Comparison of ENCODE assay signal across 30 mouse cellular contexts in the genomic region with DNA sequence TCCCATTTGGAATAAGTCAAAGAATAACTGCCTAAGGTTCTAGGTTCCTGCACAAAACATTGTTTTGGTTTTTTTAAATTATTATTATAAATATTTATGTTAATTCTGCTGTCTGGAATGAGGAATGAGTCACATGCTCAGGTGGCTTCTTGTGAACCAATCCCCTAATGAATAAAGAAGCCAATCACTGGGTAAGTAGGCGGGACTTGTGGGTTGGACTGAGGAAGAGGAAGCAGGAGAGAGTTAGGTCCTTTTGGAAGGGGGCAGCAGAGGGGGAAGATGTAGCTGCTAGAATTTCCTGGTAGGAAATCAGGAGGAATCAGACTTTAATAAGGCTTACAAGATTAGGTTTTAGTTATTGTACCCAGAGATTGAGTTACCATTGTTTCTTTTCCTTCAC. TPM values are rescaled to one million over a fixed set of nuclear protein-coding genes. Genes with fewer than 3 reads are reported as not detected.
DNase-seq lines count a peak whose midpoint lies in the region; ATAC-seq and TF ChIP-seq lines count a peak whose summit lies in the region.
"Had no signal": no experiment of that assay in that cellular context is flagged by ENCODE, and none has a peak within 500 bp of the region (broad histone marks: within the 10 kb centered on the region; RNA-seq: fewer than 3 reads in every experiment).

No protein-coding gene starts in this region.

- peaks cover 33% of the 10 kb centered on the region for H3K4me1 ChIP-seq in erythroblast, embryonic 14.5 days (ENCODE audit: control insufficient read depth)
- H3K4me1 ChIP-seq in liver, embryonic 12.5 days, result peaks cover 58% of the 10 kb centered on the region
- H3K4me1 ChIP-seq: hindbrain, embryonic 12.5 days; intestine, embryonic 15.5 days had no signal

- H3K27me3 ChIP-seq in erythroblast, embryonic 14.5 days (ENCODE audit: control insufficient read depth), result no peaks in the 10 kb centered on the region
- H3K27me3 ChIP-seq in liver, embryonic 12.5 days (replicated peaks), result no peaks in the 10 kb centered on the region
- H3K27me3 ChIP-seq: heart, embryonic 13.5 days; hindbrain, embryonic 12.5 days; intestine, embryonic 15.5 days; Patski had no signal

- no peak for TF ChIP-seq CTCF in layer of hippocampus, adult 2 months (conservative IDR thresholded peaks at IDR 0.05)

- H3K36me3 ChIP-seq in erythroblast, embryonic 14.5 days (ENCODE audit: control insufficient read depth), result peaks cover 23% of the 10 kb centered on the region
- peaks cover 24% of the 10 kb centered on the region for H3K36me3 ChIP-seq in liver, embryonic 12.5 days
- H3K36me3 ChIP-seq: hindbrain, embryonic 12.5 days; intestine, embryonic 15.5 days had no signal

- no peak for ATAC-seq in erythroblast, adult 5-6 weeks (replicated peaks; ENCODE audit: low FRiP score, poor library complexity, severe bottlenecking)
- no peak for ATAC-seq in liver, embryonic 12.5 days
- 0 out of 2 replicates have a peak, but pooled peaks have one; percentile 39 for ATAC-seq in erythroid progenitor cell, adult 5-6 weeks (replicated peaks; ENCODE audit: low FRiP score, poor library complexity, severe bottlenecking)
- ATAC-seq: forebrain, embryonic 14.5 days; hindbrain, postnatal 0 days; intestine, embryonic 15.5 days; midbrain, embryonic 16.5 days; Patski had no signal

- H3K9me3 ChIP-seq in erythroblast, embryonic 14.5 days (ENCODE audit: control insufficient read depth, low read length), result no peaks in the 10 kb centered on the region
- no peaks in the 10 kb centered on the region for H3K9me3 ChIP-seq in liver, embryonic 12.5 days (replicated peaks)
- H3K9me3 ChIP-seq: G1E; heart, embryonic 13.5 days; hindbrain, embryonic 12.5 days; intestine, embryonic 15.5 days had no signal

- H3K27ac ChIP-seq in liver, embryonic 12.5 days, result no peak overlapping the region
- no peak overlapping the region for H3K27ac ChIP-seq in layer of hippocampus, adult 2 months
- H3K27ac ChIP-seq: heart, adult 2 months; heart, embryonic 13.5 days; hindbrain, embryonic 12.5 days; hindbrain, postnatal 0 days; intestine, embryonic 15.5 days had no signal

- H3K9ac ChIP-seq in liver, embryonic 12.5 days, result no peak overlapping the region
- H3K9ac ChIP-seq: heart, embryonic 13.5 days; hindbrain, embryonic 12.5 days; intestine, embryonic 15.5 days had no signal

- DNase-seq in liver (no peak), ES-CJ7 (ENCODE audit: low read depth, low spot score) (peak; percentile 65)
- DNase-seq in right cerebral cortex, postnatal 14 days, result no peak
- no peak for DNase-seq in layer of hippocampus, adult 2 months (ENCODE audit: low spot score in 2 of 2)
- DNase-seq: adrenal gland, adult 2 months; cerebellum, adult 11-12 months; cerebellum, postnatal 14 days; gastrocnemius, postnatal 14 days; heart, adult 2 months; heart, postnatal 36 days; kidney, adult 8-10 months; kidney, postnatal 10 days; layer of hippocampus, adult 9-11 months; lung, adult 18-20 months; lung, postnatal 14 days; spleen, adult 18-20 months; thymus, postnatal 14 days had no signal

- H3K4me3 ChIP-seq in erythroblast, embryonic 14.5 days (replicated peaks), result peak overlapping the region; percentile 42
- H3K4me3 ChIP-seq in liver, embryonic 12.5 days, result peak overlapping the region; percentile 17; the same call in 1 of the 2 replicates
- H3K4me3 ChIP-seq in layer of hippocampus, adult 2 months, result no peak overlapping the region
- H3K4me3 ChIP-seq: heart, adult 2 months; heart, embryonic 13.5 days; hindbrain, embryonic 12.5 days; intestine, embryonic 15.5 days had no signal

- 70% methylated on average over 1 of the region's 1 CpGs for WGBS in liver, embryonic 12.5 days (ENCODE audit: insufficient replicate concordance)

- H3K4me2 ChIP-seq in liver, embryonic 12.5 days, result peak overlapping the region; percentile 19; the same call in 1 of the 2 replicates
- H3K4me2 ChIP-seq: heart, embryonic 13.5 days; hindbrain, embryonic 12.5 days; intestine, embryonic 15.5 days; midbrain, embryonic 11.5 days had no signal

RNA-seq across cellular contexts. Expression of a gene that starts 11.3 kb away (rescaled TPM):
- 2.1 and 2.7 TPM in 2 replicates for polyA plus RNA-seq in erythroblast, embryonic 14.5 days (2012)
- total RNA-seq in erythroblast, adult 5-6 weeks (2015; ENCODE audit: low replicate concordance), result 9.4 and 22.5 TPM in 2 replicates
- total RNA-seq in erythroblast, adult 5-6 weeks (2017; ENCODE audit: low replicate concordance), result 8.3 and 15.9 TPM in 2 replicates
- 23.8 and 25.3 TPM in 2 replicates for polyA plus RNA-seq in liver, embryonic 12.5 days (2016; fragmentation: Nextera tagmentation; extraction: Ambion mirVana)
- 10.5 and 21.8 TPM in 2 replicates for total RNA-seq in erythroid progenitor cell, adult 5-6 weeks (2015; ENCODE audit: low replicate concordance)
- 5.3 and 11.7 TPM in 2 replicates for total RNA-seq in erythroid progenitor cell, adult 5-6 weeks (2017; ENCODE audit: low replicate concordance)
- total RNA-seq in layer of hippocampus, adult 2 months (2021), result 10 to 100 TPM; 16.5 to 17.7 TPM

RNA-seq across cellular contexts. Expression of a gene that starts 35.2 kb away (rescaled TPM):
- polyA plus RNA-seq in erythroblast, embryonic 14.5 days (2012), result 8.6 and 10.8 TPM in 2 replicates
- total RNA-seq in erythroblast, adult 5-6 weeks (2015; ENCODE audit: low replicate concordance), result 48.0 and 94.9 TPM in 2 replicates
- 229 and 257 TPM in 2 replicates for total RNA-seq in erythroblast, adult 5-6 weeks (2017; ENCODE audit: low replicate concordance)
- polyA plus RNA-seq in liver, embryonic 12.5 days (2016; fragmentation: Nextera tagmentation; extraction: Ambion mirVana), result 40.7 and 42.5 TPM in 2 replicates
- 38.2 and 58.7 TPM in 2 replicates for total RNA-seq in erythroid progenitor cell, adult 5-6 weeks (2015; ENCODE audit: low replicate concordance)
- 150 and 159 TPM in 2 replicates for total RNA-seq in erythroid progenitor cell, adult 5-6 weeks (2017; ENCODE audit: low replicate concordance)
- total RNA-seq in layer of hippocampus, adult 2 months (2021), result 1 to 10 TPM; 4.1 to 4.9 TPM
- polyA plus RNA-seq: Patski had no signal

Comparison
In these comparisons a context has a peak if more than half of its experiments do, and no peak if none do; other contexts are left out.
1. RNA of a gene that starts 35.2 kb away (total RNA-seq): 48.0 to 257 TPM in erythroblast, adult 5-6 weeks and 38.2 to 159 TPM in erythroid progenitor cell, adult 5-6 weeks; 4.1 to 4.9 TPM in layer of hippocampus, adult 2 months; every median in the first group is over 4 times any median in the second.